Mouse (Mus musculus) forebrain, embryonic 12.5 days (tissue): ENCODE measurements around the gene Tulp4. TPM values are rescaled to one million over a fixed set of nuclear protein-coding genes. Genes with fewer than 3 reads are reported as not detected.
"Not testable (repeated sequence)": the region's sequence is repeated elsewhere in the genome, so short reads cannot be mapped to it uniquely, and the experiment has no call there.

ENCODE experiments used
- ATAC-seq: fragments of 200-750 bp; cut with Nextera tagmentation; 2 replicates; pipeline ENCODE4 v1.8.0; 2017; ENCODE audit warnings: moderate TSS enrichment; ENCODE audit not compliant: low FRiP score
- H3K27ac ChIP-seq: fragments of 300-500 bp; sonication (generic); 2 replicates; pipeline ENCODE4 v1.5.1; 2016; ENCODE audit warnings: mild to moderate bottlenecking
- H3K27me3 ChIP-seq: fragments of 300-500 bp; sonication (generic); 2 replicates; pipeline ENCODE4 v1.6.1; 2016; ENCODE audit warnings: mild to moderate bottlenecking
- H3K36me3 ChIP-seq: fragments of 300-500 bp; sonication (generic); replicated peaks from 2 replicates; pipeline ENCODE4 v1.6.1; 2016; ENCODE audit warnings: mild to moderate bottlenecking
- H3K4me1 ChIP-seq: fragments of 300-500 bp; sonication (generic); 2 replicates; pipeline ENCODE4 v1.6.1; 2016
- H3K4me2 ChIP-seq: fragments of 300-500 bp; sonication (generic); 2 replicates; pipeline ENCODE4 v1.6.1; 2016; ENCODE audit warnings: mild to moderate bottlenecking, moderate library complexity
- H3K4me3 ChIP-seq: fragments of 300-500 bp; sonication (generic); replicated peaks from 2 replicates; pipeline ENCODE4 v1.5.1; 2016; ENCODE audit warnings: mild to moderate bottlenecking
- H3K9ac ChIP-seq: fragments of 300-500 bp; sonication (generic); 2 replicates; pipeline ENCODE4 v1.6.1; 2016; ENCODE audit warnings: mild to moderate bottlenecking
- H3K9me3 ChIP-seq: fragments of 300-500 bp; sonication (generic); 2 replicates; pipeline ENCODE4 v1.6.1; 2016
- WGBS: fragments of 180-500 bp; shearing (Covaris S2); methylation state at CpG from one replicate; pipeline ENCODE4 v1.1.7; 2016; 5-methylcytosine and 5-hydroxymethylcytosine counted together
- polyA plus RNA-seq: library from polyadenylated mRNA; unstranded; fragments of >200 nt; fragmentation: Nextera tagmentation; extraction: Ambion mirVana; gene quantifications from 2 replicates; pipeline ENCODE4 v1.2.1, GENCODE M21; 2016

Tulp4 gene
- polyA plus RNA-seq, 1 experiment from 2014 or later = 111 TPM

DNA sequence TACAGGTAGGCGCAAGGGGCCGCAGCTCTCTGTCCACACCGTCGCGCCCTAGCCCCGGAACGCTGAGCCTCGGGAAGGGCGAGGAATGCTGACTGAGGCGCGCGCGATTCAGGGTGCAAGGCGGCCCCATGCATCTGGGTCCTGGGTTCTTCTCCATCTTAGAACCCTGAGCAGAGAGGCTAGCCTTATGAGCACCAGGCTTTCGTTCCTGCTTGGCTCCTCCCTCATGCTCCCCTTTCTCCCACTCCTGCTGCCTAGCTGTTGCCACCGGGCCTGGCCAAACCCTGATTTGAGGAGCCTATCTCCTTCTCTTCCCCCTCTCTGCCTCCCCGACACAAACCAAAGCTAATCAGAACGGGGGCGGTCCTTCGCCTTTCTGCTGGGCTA is 150.8 kb downstream of the Tulp4 start:
- WGBS = 0% methylated on average over 16 of the region's 20 CpGs
- H3K36me3 ChIP-seq = not testable (repeated sequence)
- peak; percentile 43 for ATAC-seq

DNA sequence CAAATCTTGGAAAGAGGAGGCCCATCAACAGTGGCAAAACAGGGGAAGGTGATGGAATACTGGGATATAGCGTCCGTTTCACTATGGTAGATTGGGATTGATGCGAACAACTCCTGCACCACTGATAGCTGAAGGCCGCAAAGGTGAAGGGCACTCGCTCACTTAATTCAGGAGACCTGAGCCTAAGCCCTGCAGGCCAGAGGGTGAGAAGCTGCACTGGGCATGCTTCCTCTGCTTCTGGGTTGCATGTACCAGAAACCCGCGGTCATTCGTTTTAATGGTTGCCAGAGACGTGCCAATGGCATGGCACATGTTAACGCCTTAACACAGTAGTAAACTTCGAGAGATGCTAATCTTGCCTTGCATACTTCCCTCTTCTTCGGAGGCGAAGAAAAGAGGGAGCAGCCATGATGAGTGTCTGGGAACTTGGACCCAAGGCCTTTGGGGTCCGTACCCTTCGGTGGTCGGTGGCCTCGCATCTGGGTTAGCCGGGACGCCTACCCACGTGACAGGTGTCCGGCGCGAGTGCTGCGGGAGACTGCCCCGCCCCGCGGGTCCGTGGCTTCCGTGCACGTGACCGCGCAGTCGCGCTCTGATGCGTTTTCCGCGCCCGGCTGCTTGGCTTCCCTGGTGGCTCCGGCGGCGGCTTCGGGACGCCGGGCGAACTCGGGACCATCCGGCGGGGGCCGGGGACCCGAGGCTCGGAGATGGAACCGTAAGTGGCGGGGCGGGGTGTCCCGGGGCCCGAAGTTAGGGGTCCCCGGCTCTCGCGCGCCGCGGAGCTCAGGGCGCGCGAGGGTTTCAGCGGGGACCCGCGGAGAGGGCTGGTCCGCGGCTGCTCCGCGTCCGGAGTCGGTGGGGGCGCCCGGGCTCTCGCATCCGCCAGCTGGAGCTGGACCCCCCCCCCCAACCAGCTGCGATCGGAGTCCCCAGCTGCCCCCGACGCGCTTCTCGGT is 163.9 kb downstream of the Tulp4 start:
- 3% methylated on average over 77 of the region's 84 CpGs for WGBS
- H3K4me1 ChIP-seq, H3K9me3 ChIP-seq, H3K36me3 ChIP-seq, H3K27ac ChIP-seq, H3K27me3 ChIP-seq: not testable (repeated sequence)
- Histone ChIP-seq H3K9ac (peak overlapping the region; percentile 61), H3K4me2 (peak overlapping the region; percentile 59), H3K4me3 (peak overlapping the region; percentile 53)
- ATAC-seq = peak; percentile 94

More for the DNA sequence above, 150.8 kb downstream of the Tulp4 start:
- H3K4me1 ChIP-seq, H3K9ac ChIP-seq, H3K9me3 ChIP-seq, H3K27ac ChIP-seq, H3K27me3 ChIP-seq: not testable (repeated sequence)
- Histone ChIP-seq H3K4me3 (peak overlapping the region; percentile 27), H3K4me2 (peak overlapping the region; percentile 47)

DNA sequence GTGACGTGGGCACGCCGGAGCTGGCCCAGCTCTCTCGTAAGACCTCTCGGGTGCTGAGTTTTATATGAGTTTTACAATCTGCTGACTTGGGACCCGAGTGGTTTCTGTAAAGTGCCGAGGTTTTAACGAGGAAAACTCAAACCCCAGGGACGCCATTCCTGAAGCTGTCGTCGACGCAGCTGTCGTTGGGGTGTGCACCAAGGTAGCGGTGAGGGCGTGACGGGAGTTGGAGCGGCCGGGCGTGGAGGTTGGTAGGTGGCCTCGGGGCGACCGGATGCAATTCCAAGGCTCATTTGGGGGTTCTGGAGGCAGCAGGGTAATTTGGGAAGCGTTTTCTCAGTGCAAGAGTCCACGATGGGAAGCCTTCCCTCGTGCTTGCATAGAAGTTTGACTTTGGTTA is 164.6 kb downstream of the Tulp4 start:
- H3K4me1 ChIP-seq, H3K27me3 ChIP-seq, H3K27ac ChIP-seq, H3K9me3 ChIP-seq, H3K36me3 ChIP-seq: not testable (repeated sequence)
- H3K4me2 ChIP-seq = peak overlapping the region; percentile 59
- under 1% methylated on average over 25 of the region's 25 CpGs for WGBS
- peak overlapping the region; percentile 53 for H3K4me3 ChIP-seq
- 0 out of 2 replicates have a peak, but pooled peaks have one; percentile 2 for ATAC-seq
- peak overlapping the region; percentile 61 for H3K9ac ChIP-seq

DNA sequence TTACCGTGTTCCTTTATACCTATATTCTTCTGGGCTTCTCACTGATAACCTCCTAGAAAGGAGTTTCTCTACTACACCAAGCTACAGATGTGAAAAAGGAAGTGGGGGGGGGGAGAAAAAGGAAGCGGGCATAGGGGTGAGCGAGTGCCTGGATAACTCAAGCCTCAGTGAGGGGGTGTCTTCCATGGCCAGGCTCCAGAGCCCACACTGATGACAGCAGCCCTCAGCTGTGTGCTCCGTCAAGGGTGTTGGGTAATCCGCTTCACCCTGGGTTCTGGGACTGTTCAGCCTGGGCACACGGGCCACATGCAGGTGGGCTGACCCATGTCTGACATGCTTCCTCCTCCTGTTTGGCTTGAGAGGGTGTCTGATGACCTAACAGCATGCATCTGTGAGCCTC is 165.7 kb downstream of the Tulp4 start:
- not testable (repeated sequence) for ATAC-seq, H3K9ac ChIP-seq, H3K4me2 ChIP-seq, H3K4me1 ChIP-seq, H3K4me3 ChIP-seq, H3K36me3 ChIP-seq, H3K27ac ChIP-seq, H3K27me3 ChIP-seq, H3K9me3 ChIP-seq
- 91% methylated on average over 6 of the region's 6 CpGs for WGBS

DNA sequence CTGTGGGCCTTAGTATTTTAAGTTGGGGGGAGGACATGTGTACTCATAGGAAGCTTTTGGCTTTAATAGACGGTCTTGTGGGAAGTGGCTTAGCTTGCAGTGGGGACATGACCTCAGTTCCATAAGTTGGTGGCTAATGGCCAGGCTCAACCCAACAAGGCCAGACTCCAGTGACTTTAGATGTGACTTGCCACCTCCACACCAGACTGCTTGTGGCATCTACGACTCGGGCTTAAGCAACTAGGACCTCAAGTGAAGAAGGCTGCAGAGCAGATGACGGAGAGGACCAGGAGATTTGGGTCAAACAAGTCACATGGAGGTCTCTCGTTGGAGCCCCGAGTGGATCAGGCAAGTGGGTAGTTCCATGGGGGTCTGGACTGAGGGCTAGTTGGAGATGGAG is 168.5 kb downstream of the Tulp4 start:
- H3K4me1 ChIP-seq, H3K4me2 ChIP-seq, H3K27ac ChIP-seq, H3K9ac ChIP-seq, ATAC-seq, H3K9me3 ChIP-seq, H3K27me3 ChIP-seq, H3K36me3 ChIP-seq, H3K4me3 ChIP-seq: not testable (repeated sequence)
- WGBS = 92% methylated on average over 5 of the region's 6 CpGs

DNA sequence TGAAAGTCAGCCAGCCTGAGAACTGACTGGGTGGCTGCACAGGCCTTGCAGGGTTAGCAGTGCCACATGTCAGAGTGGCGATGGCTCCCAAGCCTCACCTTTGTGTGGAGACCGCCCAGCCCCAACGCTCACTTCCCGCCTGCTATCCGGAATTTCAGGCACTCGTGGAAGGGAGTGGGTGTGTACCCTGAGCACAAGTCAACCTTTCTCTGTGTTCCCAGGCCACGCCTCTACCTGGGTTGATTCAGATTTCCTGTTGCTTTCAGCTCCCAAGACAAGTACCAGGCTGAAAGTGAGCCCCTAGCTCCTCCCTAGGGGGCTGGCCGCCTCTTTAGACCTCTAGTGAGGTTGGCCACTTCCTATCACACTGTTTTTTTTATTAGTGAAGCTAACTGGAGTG is 173.0 kb downstream of the Tulp4 start:
- H3K4me2 ChIP-seq, H3K4me1 ChIP-seq, H3K9ac ChIP-seq, H3K36me3 ChIP-seq, ATAC-seq, H3K27me3 ChIP-seq, H3K27ac ChIP-seq, H3K9me3 ChIP-seq, H3K4me3 ChIP-seq: not testable (repeated sequence)
- 70% methylated on average over 8 of the region's 8 CpGs for WGBS

DNA sequence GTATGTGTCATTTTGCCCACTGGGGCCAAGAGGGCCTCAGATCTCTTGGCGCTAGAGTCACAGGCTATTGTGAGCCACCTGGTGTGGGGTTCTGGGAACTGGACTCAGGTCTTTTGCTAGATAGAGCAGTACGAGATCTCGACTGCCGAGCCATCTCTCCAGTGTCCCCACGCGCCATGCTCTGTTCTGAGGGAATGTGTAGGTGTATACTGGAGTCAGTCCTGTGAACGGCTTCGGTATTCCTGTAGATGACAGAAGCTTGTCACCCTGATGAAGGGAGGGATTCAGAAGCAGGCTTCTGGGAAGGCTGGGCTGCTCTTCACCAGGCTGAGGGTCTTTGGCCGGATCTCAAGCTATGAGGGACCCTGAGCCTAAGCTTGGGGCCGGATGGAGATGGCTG is 173.5 kb downstream of the Tulp4 start:
- H3K4me2 ChIP-seq, H3K9me3 ChIP-seq, H3K4me3 ChIP-seq, H3K36me3 ChIP-seq, ATAC-seq, H3K4me1 ChIP-seq, H3K27ac ChIP-seq, H3K27me3 ChIP-seq, H3K9ac ChIP-seq: not testable (repeated sequence)
- 95% methylated on average over 10 of the region's 10 CpGs for WGBS

DNA sequence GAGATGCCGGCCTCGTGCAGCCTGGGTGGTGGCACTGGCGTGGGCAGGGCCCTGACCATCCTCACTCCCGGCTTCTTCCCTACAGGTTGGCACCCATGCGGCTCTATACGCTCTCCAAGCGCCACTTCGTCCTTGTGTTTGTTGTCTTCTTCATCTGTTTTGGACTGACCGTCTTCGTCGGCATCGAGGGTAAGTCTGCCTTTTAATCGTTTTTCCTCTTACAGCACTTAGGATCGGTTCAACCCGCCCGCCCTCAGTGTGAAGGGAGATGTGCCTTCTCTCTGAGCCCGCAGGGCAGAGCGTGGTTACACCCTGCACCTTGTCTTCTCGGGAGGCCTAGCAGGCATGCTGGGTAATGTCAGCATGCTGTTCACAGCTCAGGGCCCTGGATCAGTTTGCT is 174.3 kb downstream of the Tulp4 start:
- not testable (repeated sequence) for H3K27me3 ChIP-seq, H3K36me3 ChIP-seq, H3K4me1 ChIP-seq, H3K9me3 ChIP-seq, H3K4me3 ChIP-seq, ATAC-seq, H3K4me2 ChIP-seq, H3K27ac ChIP-seq, H3K9ac ChIP-seq
- 95% methylated on average over 19 of the region's 19 CpGs for WGBS

DNA sequence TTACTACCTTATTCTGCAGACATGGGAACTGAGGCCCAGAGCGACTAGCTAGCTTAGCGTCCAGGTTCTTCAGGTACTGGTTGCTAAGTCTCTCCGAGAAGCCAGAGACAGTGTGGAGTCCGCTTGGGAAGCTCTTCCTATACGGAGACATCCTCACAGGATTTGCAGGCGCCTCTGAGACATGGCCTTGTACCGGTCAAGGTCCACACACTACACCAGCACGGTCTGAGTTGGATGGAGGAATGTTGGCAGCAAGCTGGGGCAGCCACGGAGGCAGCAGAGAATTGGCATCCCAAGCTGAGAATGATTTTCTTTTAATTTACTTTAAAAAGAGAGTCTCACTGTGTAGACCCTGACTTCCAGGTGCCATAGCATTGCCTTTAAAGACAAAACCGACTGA is 176.9 kb downstream of the Tulp4 start:
- H3K4me3 ChIP-seq, H3K36me3 ChIP-seq, H3K4me1 ChIP-seq, H3K9ac ChIP-seq, H3K4me2 ChIP-seq, H3K27ac ChIP-seq, H3K27me3 ChIP-seq, H3K9me3 ChIP-seq, ATAC-seq: not testable (repeated sequence)
- 93% methylated on average over 8 of the region's 10 CpGs for WGBS

DNA sequence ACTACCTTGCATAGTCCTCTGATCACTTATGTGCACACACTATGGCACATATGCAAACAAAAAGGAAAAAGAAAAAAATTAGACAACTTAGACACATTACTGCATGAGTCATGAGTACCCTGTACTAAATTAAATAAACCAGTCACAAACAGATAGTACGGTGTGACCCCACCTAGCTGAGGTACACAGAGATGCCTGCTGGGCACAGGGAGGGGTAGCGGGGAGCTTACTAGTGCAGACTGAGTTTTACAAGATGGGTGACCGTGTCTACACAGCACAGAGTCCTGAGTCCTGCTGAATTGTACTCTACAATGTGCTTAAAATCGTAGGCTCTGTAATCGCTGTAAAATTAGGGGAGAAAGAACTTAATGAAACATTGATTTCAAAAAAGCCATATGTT is 179.9 kb downstream of the Tulp4 start:
- not testable (repeated sequence) for H3K27me3 ChIP-seq, H3K4me3 ChIP-seq, H3K4me2 ChIP-seq, H3K9ac ChIP-seq, H3K27ac ChIP-seq, H3K36me3 ChIP-seq, H3K9me3 ChIP-seq, ATAC-seq, H3K4me1 ChIP-seq
- WGBS = 97% methylated on average over 5 of the region's 5 CpGs

DNA sequence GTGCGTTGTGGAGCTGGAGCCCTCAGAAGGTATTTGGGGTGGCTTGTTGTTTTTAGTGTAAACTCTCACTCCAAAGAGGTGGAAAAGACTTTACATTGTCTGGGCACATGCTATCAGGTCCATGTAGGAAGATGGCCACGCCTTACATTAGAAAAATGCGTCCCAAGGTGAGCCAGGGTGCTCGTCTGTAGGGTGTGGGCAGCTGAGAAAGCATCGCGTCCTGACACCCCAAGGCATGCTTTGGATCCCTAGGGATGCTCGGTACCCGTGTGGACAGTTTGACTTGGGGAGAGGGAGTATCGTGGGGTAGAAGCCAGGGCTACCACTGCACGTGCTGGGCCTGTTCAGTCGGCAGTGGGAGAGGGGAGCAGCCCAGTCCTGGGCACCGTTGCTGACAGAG is 182.8 kb downstream of the Tulp4 start:
- H3K27me3 ChIP-seq, H3K9me3 ChIP-seq, ATAC-seq, H3K4me2 ChIP-seq, H3K9ac ChIP-seq, H3K36me3 ChIP-seq, H3K4me1 ChIP-seq, H3K4me3 ChIP-seq, H3K27ac ChIP-seq: not testable (repeated sequence)
- WGBS = 94% methylated on average over 12 of the region's 12 CpGs

DNA sequence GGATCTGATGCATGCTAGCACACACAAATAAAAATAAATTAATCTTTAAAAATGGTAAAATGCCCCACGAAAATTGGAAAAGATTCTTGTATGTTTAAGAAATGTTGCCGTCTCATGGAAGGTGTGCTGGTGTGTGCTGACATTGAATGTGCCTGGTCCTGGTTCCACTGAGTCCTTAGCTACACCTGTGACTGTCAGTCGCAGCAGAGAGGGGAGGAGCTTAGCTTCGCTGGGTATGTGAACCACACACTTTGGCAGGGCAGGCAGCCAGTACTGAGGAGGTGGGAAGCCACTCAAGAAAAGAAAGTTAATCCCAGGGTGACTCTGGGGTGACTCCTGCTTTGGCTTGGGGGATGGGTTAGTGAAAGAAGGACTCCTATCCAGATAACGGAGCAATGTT is 187.6 kb downstream of the Tulp4 start:
- not testable (repeated sequence) for H3K36me3 ChIP-seq, H3K4me3 ChIP-seq, H3K27ac ChIP-seq, H3K9ac ChIP-seq, H3K27me3 ChIP-seq, H3K9me3 ChIP-seq, H3K4me2 ChIP-seq, ATAC-seq, H3K4me1 ChIP-seq
- WGBS = 100% methylated on average over 1 of the region's 5 CpGs

DNA sequence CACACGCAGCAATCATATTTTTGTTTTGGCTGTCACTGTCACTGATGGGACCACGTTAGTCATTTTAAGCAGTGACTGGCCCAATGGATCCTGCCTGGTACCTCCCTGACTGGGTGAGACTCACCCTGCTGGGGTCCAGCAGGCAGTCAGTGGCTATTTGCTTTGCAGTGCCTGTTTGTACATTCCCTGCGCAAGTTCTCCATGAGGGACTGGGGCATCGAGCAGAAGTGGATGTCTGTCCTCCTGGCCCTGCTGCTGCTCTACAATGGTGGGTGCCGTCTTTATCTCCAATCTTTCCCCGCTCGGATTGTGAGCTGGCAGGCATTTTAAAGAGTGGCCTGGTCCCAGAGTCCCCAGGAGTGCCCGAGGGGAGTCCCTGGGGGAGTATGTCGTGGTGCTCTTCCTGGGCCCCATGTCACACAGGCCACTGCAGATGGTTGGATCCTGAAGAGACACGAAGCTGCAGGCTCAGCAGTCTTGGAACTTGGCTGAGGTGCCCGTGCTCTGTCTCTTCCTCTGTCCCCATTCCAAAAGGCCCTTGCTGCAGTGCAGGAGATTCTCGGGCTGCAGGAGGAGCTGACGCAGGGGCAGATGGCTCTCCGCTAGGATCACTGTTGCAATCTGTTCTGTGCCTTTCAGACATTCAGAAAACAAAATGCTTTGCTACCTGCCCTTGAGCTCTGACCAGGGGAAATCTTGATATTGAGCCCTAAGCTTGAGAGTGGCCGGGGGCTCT is 191.0 kb downstream of the Tulp4 start:
- WGBS = 88% methylated on average over 9 of the region's 15 CpGs
- not testable (repeated sequence) for ATAC-seq, H3K9me3 ChIP-seq, H3K27me3 ChIP-seq, H3K4me2 ChIP-seq, H3K27ac ChIP-seq, H3K36me3 ChIP-seq, H3K4me3 ChIP-seq, H3K4me1 ChIP-seq, H3K9ac ChIP-seq
